Mouse (Mus musculus) olfactory bulb, adult 2 months (tissue): ENCODE results near the gene 2300003K06Rik.

Source experiments
- CTCF ChIP-seq: fragments of 200-500 bp; IDR thresholded peaks from 2 replicates; pipeline ENCODE4 v1.5.1; 2012; ENCODE audit warnings: low read depth, mild to moderate bottlenecking, low read length, moderate library complexity; ENCODE audit not compliant: insufficient read depth
- POLR2A ChIP-seq: fragments of 200-500 bp; IDR thresholded peaks from 2 replicates; pipeline ENCODE4 v1.6.1; 2012; ENCODE audit warnings: mild to moderate bottlenecking, low read depth, low read length, moderate library complexity; ENCODE audit not compliant: insufficient read depth

GRCm38 (mm10) chr11:99858761-99859160 lies 20.9 kb upstream of the 2300003K06Rik start:
- TF ChIP-seq POLR2A = no peak
- TF ChIP-seq CTCF = no peak
